8 mouse cellular contexts compared by ENCODE assay signal in genomic region chr2:91458673-91459391, GRCm38 (mm10). TPM values are rescaled to one million over a fixed set of nuclear protein-coding genes. Genes with fewer than 3 reads are reported as not detected.
DNase-seq lines count a peak whose midpoint lies in the region; ATAC-seq and TF ChIP-seq lines count a peak whose summit lies in the region.

No protein-coding gene starts in this region.

- peak; percentile 43 to 48 for DNase-seq in cerebellum, postnatal 10 days
- DNase-seq in cerebellum, postnatal 36 days = no peak
- DNase-seq in Muller cell, postnatal 12 days (ENCODE audit: inconsistent ontology term) = peak; percentile 83
- peak; percentile 21 for DNase-seq in induced T-regulatory cell, adult 2 months (ENCODE audit: low read depth)
- DNase-seq in liver, adult 2 months (ENCODE audit: extremely low read depth, low read depth, low spot score) = peak; percentile 93

- peak overlapping the region; percentile 87 for H3K27ac ChIP-seq in forebrain, embryonic 13.5 days
- H3K27ac ChIP-seq in liver, adult 2 months (replicated peaks; ENCODE audit: insufficient read depth, low read depth, low read length) = peak overlapping the region; percentile 64
- H3K27ac ChIP-seq in midbrain, embryonic 15.5 days = peak overlapping the region; percentile 74

- H3K4me1 ChIP-seq in forebrain, embryonic 13.5 days = peaks cover 62% of the 10 kb centered on the region
- peaks cover 6% of the 10 kb centered on the region for H3K4me1 ChIP-seq in liver, adult 2 months (ENCODE audit: control insufficient read depth, insufficient read depth, low read length)
- peaks cover 51% of the 10 kb centered on the region for H3K4me1 ChIP-seq in midbrain, embryonic 15.5 days

- H3K79me2 ChIP-seq in liver, adult 2 months (ENCODE audit: control insufficient read depth, insufficient read depth, low read length) = peaks cover 15% of the 10 kb centered on the region; the same call in 1 of the 2 replicates

- H3K9ac ChIP-seq in forebrain, embryonic 13.5 days = peak overlapping the region; percentile 89
- peak overlapping the region; percentile 87 for H3K9ac ChIP-seq in liver, adult 2 months (ENCODE audit: low read depth, low read length)
- peak overlapping the region; percentile 60 for H3K9ac ChIP-seq in midbrain, embryonic 15.5 days

- peaks cover 5% of the 10 kb centered on the region; the same call in 1 of the 2 replicates for H3K36me3 ChIP-seq in forebrain, embryonic 13.5 days (ENCODE audit: poor library complexity, severe bottlenecking)
- H3K36me3 ChIP-seq in liver, adult 2 months (ENCODE audit: control insufficient read depth, insufficient read depth, low read length) = no peaks in the 10 kb centered on the region
- no peaks in the 10 kb centered on the region for H3K36me3 ChIP-seq in midbrain, embryonic 15.5 days (replicated peaks)

- under 1% methylated on average over 32 of the region's 32 CpGs for WGBS in forebrain, embryonic 13.5 days
- WGBS in liver, adult 2 months = under 1% methylated on average over 32 of the region's 32 CpGs
- under 1% methylated on average over 32 of the region's 32 CpGs for WGBS in midbrain, embryonic 15.5 days

- no peak for TF ChIP-seq POLR2A in liver, adult 2 months (IDR thresholded peaks at IDR 0.05; ENCODE audit: extremely low read depth, insufficient read depth, low read length)

- peak overlapping the region; percentile 90 for H3K4me2 ChIP-seq in forebrain, embryonic 13.5 days
- H3K4me2 ChIP-seq in midbrain, embryonic 15.5 days = peak overlapping the region; percentile 97

- TF ChIP-seq CTCF in liver, adult 2 months (IDR thresholded peaks at IDR 0.05; ENCODE audit: low read depth, low read length) = 0 out of 2 replicates have a peak, but pooled peaks have one; percentile 6

- peak overlapping the region; percentile 75 for H3K4me3 ChIP-seq in forebrain, embryonic 13.5 days
- H3K4me3 ChIP-seq in liver, adult 2 months (ENCODE audit: insufficient read depth, low read depth, low read length) = peak overlapping the region; percentile 97
- peak overlapping the region; percentile 57 for H3K4me3 ChIP-seq in midbrain, embryonic 15.5 days

- H3K9me3 ChIP-seq in forebrain, embryonic 13.5 days (replicated peaks) = peaks cover 5% of the 10 kb centered on the region
- H3K9me3 ChIP-seq in midbrain, embryonic 15.5 days = no peaks in the 10 kb centered on the region

- ATAC-seq in forebrain, embryonic 13.5 days = peak; percentile 26
- no peak for ATAC-seq in midbrain, embryonic 15.5 days (replicated peaks)
- no peak for ATAC-seq in CD4-positive, CD25-positive, alpha-beta regulatory T cell, adult 4 months

- H3K27me3 ChIP-seq in forebrain, embryonic 13.5 days = peaks cover 14% of the 10 kb centered on the region; the same call in 1 of the 2 replicates
- no peaks in the 10 kb centered on the region for H3K27me3 ChIP-seq in liver, adult 2 months (ENCODE audit: control insufficient read depth, insufficient read depth, low read length)
- H3K27me3 ChIP-seq in midbrain, embryonic 15.5 days (replicated peaks) = peaks cover 4% of the 10 kb centered on the region; the same call in 1 of the 2 replicates

RNA-seq across cellular contexts. Expression of gene Lrp4, which starts 1.5 kb away (rescaled TPM):
- polyA plus RNA-seq in forebrain, embryonic 13.5 days (2015; fragmentation: Nextera tagmentation; extraction: Ambion mirVana) = 10.3 and 11.3 TPM in 2 replicates
- 13.8 and 14.7 TPM in 2 replicates for total RNA-seq in liver, adult 2 months (2014; rRNA removed)
- 5.1 and 6.0 TPM in 2 replicates for polyA plus RNA-seq in liver, adult 2 months (2012; rRNA removed)
- polyA plus RNA-seq in midbrain, embryonic 15.5 days (2015; fragmentation: Nextera tagmentation; extraction: Ambion mirVana) = 4.2 and 4.9 TPM in 2 replicates
- under 1 TPM; 0.10 to 0.19 TPM for polyA plus RNA-seq in CD4-positive, CD25-positive, alpha-beta regulatory T cell, adult 4 months (2017; shearing (Covaris generic))

RNA-seq across cellular contexts. Expression of gene 1110051M20Rik, which starts 14.3 kb away (rescaled TPM):
- 137 and 149 TPM in 2 replicates for polyA plus RNA-seq in forebrain, embryonic 13.5 days (2015; fragmentation: Nextera tagmentation; extraction: Ambion mirVana)
- 3.6 and 7.5 TPM in 2 replicates for total RNA-seq in liver, adult 2 months (2014; rRNA removed)
- 1.7 and 2.8 TPM in 2 replicates for polyA plus RNA-seq in liver, adult 2 months (2012; rRNA removed)
- 179 TPM in 2 replicates for polyA plus RNA-seq in midbrain, embryonic 15.5 days (2015; fragmentation: Nextera tagmentation; extraction: Ambion mirVana)
- polyA plus RNA-seq in CD4-positive, CD25-positive, alpha-beta regulatory T cell, adult 4 months (2017; shearing (Covaris generic)) = 10 to 100 TPM; 40.3 to 55.7 TPM

Comparison
In these comparisons a context has a peak if more than half of its experiments do, and no peak if none do; other contexts are left out.
1. DNase-seq: peak in cerebellum, postnatal 10 days (2 of 2), Muller cell, postnatal 12 days (single experiment), induced T-regulatory cell, adult 2 months (single experiment) and liver, adult 2 months (single experiment); none in cerebellum, postnatal 36 days (0 of 2).
2. RNA of gene 1110051M20Rik, which starts 14.3 kb away (polyA plus RNA-seq): 179 TPM in midbrain, embryonic 15.5 days, 137 to 149 TPM in forebrain, embryonic 13.5 days and 40.3 to 55.7 TPM in CD4-positive, CD25-positive, alpha-beta regulatory T cell, adult 4 months; 1.7 to 2.8 TPM in liver, adult 2 months; every median in the first group is over 10 times any median in the second.
3. Peak in every context shown above with its lines, with median percentiles within 50 percentile points of each other: H3K27ac ChIP-seq, H3K4me3 ChIP-seq and H3K9ac ChIP-seq.